Mouse (Mus musculus): Measurements from ENCODE around the gene 1110032A03Rik. TPM values are rescaled to one million over a fixed set of nuclear protein-coding genes. Genes with fewer than 3 reads are reported as not detected.

1110032A03Rik gene
- 36.8 and 41.3 TPM in 2 replicates for polyA plus RNA-seq (2015; fragmentation: Nextera tagmentation; extraction: Ambion mirVana)

DNA sequence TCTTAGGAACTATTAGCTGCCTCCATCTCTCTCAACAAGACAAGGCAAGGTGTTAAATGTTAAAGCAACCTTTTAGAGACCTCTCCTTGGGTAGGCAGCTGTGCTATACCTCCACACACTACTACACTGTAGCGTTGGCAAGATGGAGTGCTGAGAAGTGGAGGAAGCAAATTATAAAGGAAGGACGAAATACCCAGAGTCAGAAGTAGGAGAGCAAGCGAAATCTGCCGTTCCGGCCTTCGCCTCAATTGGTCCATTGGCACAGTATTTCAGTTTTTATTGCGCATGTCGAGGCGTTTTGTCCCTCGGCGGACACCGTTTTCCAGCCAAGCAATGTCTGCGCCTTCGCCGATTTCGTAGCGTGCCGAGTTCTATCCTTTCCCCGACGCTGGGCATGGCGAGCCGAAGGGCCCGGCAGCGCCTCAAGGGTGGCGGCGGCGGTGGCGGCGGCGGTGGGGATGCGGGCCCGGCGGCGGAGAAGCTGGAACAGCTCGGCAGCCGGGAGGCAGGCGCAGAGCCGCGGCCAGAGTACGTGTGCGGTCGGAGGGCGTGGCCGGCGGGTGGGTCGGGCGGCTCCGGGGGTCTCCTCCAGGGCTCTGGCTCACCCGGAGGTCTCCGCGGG lies at the start of gene 1110032A03Rik, which contains the start of gene Alg9:
1110032A03Rik (minus strand) TSS at position 530 of the 622 bp plus-strand sequence.
Alg9 (plus strand) TSS at position 29 of the 622 bp plus-strand sequence.
- Histone ChIP-seq H3K36me3 (ENCODE audit: control insufficient read depth, insufficient read depth, low read length) (0 out of 2 replicates have a peak, but pooled peaks cover 3% of the 10 kb centered on the region), H3K9me3 (ENCODE audit: control insufficient read depth, low read length) (no peaks in the 10 kb centered on the region), H3K4me1 (replicated peaks; ENCODE audit: control insufficient read depth, insufficient read depth) (peaks cover 2% of the 10 kb centered on the region; the same call in 1 of the 2 replicates), H3K9ac (ENCODE audit: low read length) (peak within 1 kb of the TSS; percentile 97), H3K27ac (replicated peaks) (peak within 1 kb of the TSS; percentile 92), H3K4me3 (ENCODE audit: low read depth, low read length) (peak within 1 kb of the TSS; percentile 95), H3K27me3 (ENCODE audit: control insufficient read depth, insufficient read depth, low read length) (no peaks in the 10 kb centered on the region), H3K4me2 (replicated peaks; ENCODE audit: low read depth) (peak within 1 kb of the TSS; percentile 97)
- ATAC-seq (ENCODE audit: low FRiP score, low TSS enrichment) (peak; percentile 73), DNase-seq (ENCODE audit: low spot score) (peak; percentile 86)
- WGBS: under 1% methylated on average over 43 of the region's 51 CpGs
- no peak for TF ChIP-seq CTCF (IDR thresholded peaks at IDR 0.05; ENCODE audit: low read depth)
- no peak for TF ChIP-seq EP300 (optimal IDR thresholded peaks at IDR 0.05)

DNA sequence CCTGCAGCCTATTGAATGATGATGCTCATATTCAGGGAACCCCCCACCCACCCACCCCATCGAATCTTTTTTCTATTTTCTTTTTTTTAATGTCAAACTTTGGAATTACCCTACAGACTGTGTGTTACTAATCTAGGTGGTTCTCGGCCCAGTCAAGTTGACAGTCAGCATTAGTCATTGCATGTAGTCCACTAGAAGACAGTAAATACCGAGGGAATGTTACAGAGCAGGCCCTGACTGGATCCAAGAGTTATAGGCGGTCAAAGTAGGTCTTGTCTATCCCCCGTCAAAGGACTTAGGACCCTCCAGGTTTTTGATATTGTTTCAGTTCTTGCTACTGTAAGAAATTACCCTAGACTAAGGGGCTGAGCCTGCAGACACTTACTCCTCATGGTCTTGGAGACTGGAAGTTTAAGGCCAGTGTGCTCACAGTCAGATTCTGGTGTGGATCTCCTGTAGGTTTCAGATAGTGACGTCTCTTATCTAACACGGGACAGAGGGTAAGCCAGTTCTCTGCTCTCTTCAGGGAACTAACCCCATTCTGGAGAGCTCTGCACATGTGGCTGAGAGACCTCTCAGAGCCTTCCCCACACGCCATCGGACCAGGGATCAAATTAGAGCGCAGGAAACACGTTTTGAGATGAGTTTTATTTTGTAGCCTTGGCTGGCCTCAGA lies 48.6 kb upstream of the 1110032A03Rik start:
- TF ChIP-seq EP300 (optimal IDR thresholded peaks at IDR 0.05) (no peak), CTCF (IDR thresholded peaks at IDR 0.05; ENCODE audit: low read depth) (no peak)
- Histone ChIP-seq H3K9me3 (ENCODE audit: control insufficient read depth, low read length) (no peaks in the 10 kb centered on the region), H3K9ac (ENCODE audit: low read length) (no peak overlapping the region), H3K4me1 (replicated peaks; ENCODE audit: control insufficient read depth, insufficient read depth) (no peaks in the 10 kb centered on the region), H3K27ac (replicated peaks) (no peak overlapping the region), H3K36me3 (ENCODE audit: control insufficient read depth, insufficient read depth, low read length) (peaks cover 5% of the 10 kb centered on the region), H3K4me2 (replicated peaks; ENCODE audit: low read depth) (no peak overlapping the region), H3K4me3 (ENCODE audit: low read depth, low read length) (no peak overlapping the region), H3K27me3 (ENCODE audit: control insufficient read depth, insufficient read depth, low read length) (no peaks in the 10 kb centered on the region)
- 86% methylated on average over 11 of the region's 11 CpGs for WGBS
- DNase-seq (ENCODE audit: low spot score) (no peak), ATAC-seq (ENCODE audit: low FRiP score, low TSS enrichment) (no peak)

DNA sequence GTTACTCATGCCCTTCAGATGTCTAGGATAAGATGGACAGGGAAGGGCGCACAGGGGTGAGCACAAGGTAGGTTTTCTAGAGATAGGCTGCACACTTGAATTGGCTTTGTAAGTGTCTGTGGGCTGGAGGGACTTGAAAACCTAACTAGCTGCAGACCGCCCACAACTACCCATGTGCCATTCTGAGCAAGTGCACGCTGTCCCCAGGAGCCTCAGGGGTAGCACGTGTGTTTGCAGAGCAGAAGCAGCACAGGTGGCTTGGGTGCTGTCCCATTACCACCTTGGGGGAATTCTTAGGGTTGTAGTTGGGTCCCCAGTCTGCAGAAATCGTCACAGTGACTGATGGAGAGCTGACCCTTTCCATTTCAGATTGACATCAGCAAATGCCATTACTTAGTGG lies 46.9 kb upstream of the 1110032A03Rik start:
- no peak overlapping the region for H3K27ac ChIP-seq (replicated peaks)
- H3K4me1 ChIP-seq (replicated peaks; ENCODE audit: control insufficient read depth, insufficient read depth): no peaks in the 10 kb centered on the region
- ATAC-seq (ENCODE audit: low FRiP score, low TSS enrichment) (no peak), DNase-seq (ENCODE audit: low spot score) (no peak)
- no peak overlapping the region for H3K9ac ChIP-seq (ENCODE audit: low read length)
- no peak for TF ChIP-seq EP300 (optimal IDR thresholded peaks at IDR 0.05)
- no peak for TF ChIP-seq CTCF (IDR thresholded peaks at IDR 0.05; ENCODE audit: low read depth)
- no peak overlapping the region for H3K4me3 ChIP-seq (ENCODE audit: low read depth, low read length)
- peaks cover 3% of the 10 kb centered on the region for H3K36me3 ChIP-seq (ENCODE audit: control insufficient read depth, insufficient read depth, low read length)
- no peaks in the 10 kb centered on the region for H3K9me3 ChIP-seq (ENCODE audit: control insufficient read depth, low read length)
- no peak overlapping the region for H3K4me2 ChIP-seq (replicated peaks; ENCODE audit: low read depth)
- no peaks in the 10 kb centered on the region for H3K27me3 ChIP-seq (ENCODE audit: control insufficient read depth, insufficient read depth, low read length)
- WGBS: 95% methylated on average over 5 of the region's 5 CpGs

DNA sequence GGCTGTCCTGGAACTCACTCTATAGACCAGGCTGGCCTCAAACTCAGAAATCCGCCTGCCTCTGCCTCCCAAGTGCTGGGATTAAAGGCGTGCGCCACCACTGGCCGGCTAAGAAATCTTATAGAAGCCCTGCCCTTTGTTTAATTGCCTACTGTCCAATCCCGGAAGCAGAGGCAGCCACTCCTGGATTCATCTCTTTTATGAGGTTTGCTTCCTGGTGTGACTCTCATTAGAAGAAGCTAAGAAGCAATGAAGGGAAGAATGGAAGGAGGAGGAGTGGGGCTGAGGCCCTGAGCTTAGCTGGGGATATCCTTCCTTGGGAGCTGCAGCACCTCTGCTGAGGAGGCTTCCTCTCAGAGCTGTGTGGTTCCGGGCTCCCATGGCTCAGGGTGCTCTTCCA lies 46.3 kb upstream of the 1110032A03Rik start:
- Histone ChIP-seq H3K4me1 (replicated peaks; ENCODE audit: control insufficient read depth, insufficient read depth) (no peaks in the 10 kb centered on the region), H3K4me2 (replicated peaks; ENCODE audit: low read depth) (no peak overlapping the region), H3K27me3 (ENCODE audit: control insufficient read depth, insufficient read depth, low read length) (no peaks in the 10 kb centered on the region), H3K9me3 (ENCODE audit: control insufficient read depth, low read length) (no peaks in the 10 kb centered on the region), H3K27ac (replicated peaks) (no peak overlapping the region), H3K4me3 (ENCODE audit: low read depth, low read length) (no peak overlapping the region), H3K36me3 (ENCODE audit: control insufficient read depth, insufficient read depth, low read length) (peaks cover 6% of the 10 kb centered on the region), H3K9ac (ENCODE audit: low read length) (no peak overlapping the region)
- ATAC-seq (ENCODE audit: low FRiP score, low TSS enrichment) (no peak), DNase-seq (ENCODE audit: low spot score) (no peak)
- TF ChIP-seq CTCF (IDR thresholded peaks at IDR 0.05; ENCODE audit: low read depth) (no peak), EP300 (optimal IDR thresholded peaks at IDR 0.05) (no peak)
- 86% methylated on average over 6 of the region's 6 CpGs for WGBS

DNA sequence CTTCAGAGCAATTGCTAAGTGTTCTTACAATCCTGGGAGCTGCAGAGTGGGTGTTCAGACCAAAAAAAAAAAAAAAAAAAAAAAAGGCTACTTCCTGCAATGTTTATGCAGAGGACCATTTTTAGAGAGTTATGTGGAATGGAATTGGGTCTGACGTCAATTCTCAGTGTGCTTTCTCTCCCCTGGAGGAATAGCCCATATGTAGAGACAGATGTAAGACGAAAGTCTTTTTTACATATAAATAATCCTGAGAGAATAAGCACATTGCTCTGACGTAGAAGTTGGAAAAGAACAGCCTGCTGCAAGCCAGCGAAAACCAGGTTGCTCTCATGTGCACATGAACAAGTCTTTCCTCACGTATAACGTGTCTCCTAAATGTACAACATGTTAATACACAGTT lies 44.4 kb upstream of the 1110032A03Rik start:
- H3K9ac ChIP-seq (ENCODE audit: low read length): no peak overlapping the region
- H3K36me3 ChIP-seq (ENCODE audit: control insufficient read depth, insufficient read depth, low read length): peaks cover 8% of the 10 kb centered on the region
- H3K4me2 ChIP-seq (replicated peaks; ENCODE audit: low read depth): no peak overlapping the region
- DNase-seq (ENCODE audit: low spot score) (no peak), ATAC-seq (ENCODE audit: low FRiP score, low TSS enrichment) (peak; percentile 54; the same call in 1 of the 2 replicates)
- 75% methylated on average over 6 of the region's 6 CpGs for WGBS
- no peaks in the 10 kb centered on the region for H3K27me3 ChIP-seq (ENCODE audit: control insufficient read depth, insufficient read depth, low read length)
- no peaks in the 10 kb centered on the region for H3K9me3 ChIP-seq (ENCODE audit: control insufficient read depth, low read length)
- H3K27ac ChIP-seq (replicated peaks): no peak overlapping the region; the same call in 1 of the 2 replicates
- TF ChIP-seq CTCF (IDR thresholded peaks at IDR 0.05; ENCODE audit: low read depth) (no peak), EP300 (optimal IDR thresholded peaks at IDR 0.05) (no peak)
- H3K4me3 ChIP-seq (ENCODE audit: low read depth, low read length): no peak overlapping the region
- no peaks in the 10 kb centered on the region for H3K4me1 ChIP-seq (replicated peaks; ENCODE audit: control insufficient read depth, insufficient read depth)

DNA sequence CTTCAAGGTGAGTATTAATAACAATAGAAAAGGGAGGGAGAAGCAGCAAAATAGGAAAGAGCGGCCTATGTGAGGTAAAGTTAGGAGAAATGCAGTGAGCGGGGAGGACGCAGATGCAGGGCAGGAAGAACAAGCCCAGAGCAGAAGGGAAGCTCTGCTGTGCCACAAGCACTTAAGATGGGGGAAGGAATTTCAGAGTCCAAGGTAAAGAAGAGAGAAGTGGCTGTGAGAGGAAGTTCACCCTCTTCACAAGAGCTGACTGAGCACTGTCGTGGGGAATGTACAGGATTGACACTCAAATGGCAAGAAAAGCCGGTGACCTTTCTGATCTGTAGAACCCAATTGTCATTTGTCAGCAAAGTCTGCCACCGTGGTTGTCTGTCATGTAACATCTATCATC lies 42.7 kb upstream of the 1110032A03Rik start:
- H3K4me1 ChIP-seq (replicated peaks; ENCODE audit: control insufficient read depth, insufficient read depth): no peaks in the 10 kb centered on the region
- H3K4me2 ChIP-seq (replicated peaks; ENCODE audit: low read depth): no peak overlapping the region
- H3K27me3 ChIP-seq (ENCODE audit: control insufficient read depth, insufficient read depth, low read length): no peaks in the 10 kb centered on the region
- no peak overlapping the region for H3K27ac ChIP-seq (replicated peaks)
- DNase-seq (ENCODE audit: low spot score): no peak
- H3K9me3 ChIP-seq (ENCODE audit: control insufficient read depth, low read length): no peaks in the 10 kb centered on the region
- ATAC-seq (ENCODE audit: low FRiP score, low TSS enrichment): no peak
- 90% methylated on average over 6 of the region's 6 CpGs for WGBS
- no peak overlapping the region for H3K9ac ChIP-seq (ENCODE audit: low read length)
- H3K36me3 ChIP-seq (ENCODE audit: control insufficient read depth, insufficient read depth, low read length): peaks cover 11% of the 10 kb centered on the region
- TF ChIP-seq CTCF (IDR thresholded peaks at IDR 0.05; ENCODE audit: low read depth) (no peak), EP300 (optimal IDR thresholded peaks at IDR 0.05) (no peak)
- H3K4me3 ChIP-seq (ENCODE audit: low read depth, low read length): no peak overlapping the region
